Mouse (Mus musculus) 3T3-L1 (cell line): ENCODE results near the gene Lcn4.

Source experiments
- DNase-seq: peaks from one replicate; pipeline ENCODE4 v3.0.0-alpha.2; 2015; ENCODE audit warnings: low read depth, low spot score

Lcn4 gene

DNA sequence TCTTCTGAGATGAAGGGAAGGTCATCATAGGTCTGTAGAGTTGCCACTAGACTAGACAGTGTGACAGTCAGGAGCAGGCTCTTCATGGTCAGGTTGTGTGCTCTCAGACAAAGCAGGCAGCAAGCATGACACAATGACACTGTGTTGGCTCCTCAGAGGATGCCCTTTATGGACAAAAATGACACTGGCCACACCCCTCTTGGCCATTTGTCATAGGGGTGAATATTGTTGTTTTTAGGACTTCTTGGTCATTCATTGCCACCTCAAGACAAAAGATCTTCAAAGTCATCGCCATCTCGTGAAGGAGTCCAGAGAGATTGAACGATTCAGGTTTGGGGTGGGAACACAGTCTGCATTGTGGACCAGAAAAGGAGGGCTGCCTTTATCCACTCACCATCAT, at the start of gene Lcn4:
TSS of gene Lcn4 (minus strand) at position 101 of the 400 bp plus-strand sequence.
- no peak for DNase-seq

DNA sequence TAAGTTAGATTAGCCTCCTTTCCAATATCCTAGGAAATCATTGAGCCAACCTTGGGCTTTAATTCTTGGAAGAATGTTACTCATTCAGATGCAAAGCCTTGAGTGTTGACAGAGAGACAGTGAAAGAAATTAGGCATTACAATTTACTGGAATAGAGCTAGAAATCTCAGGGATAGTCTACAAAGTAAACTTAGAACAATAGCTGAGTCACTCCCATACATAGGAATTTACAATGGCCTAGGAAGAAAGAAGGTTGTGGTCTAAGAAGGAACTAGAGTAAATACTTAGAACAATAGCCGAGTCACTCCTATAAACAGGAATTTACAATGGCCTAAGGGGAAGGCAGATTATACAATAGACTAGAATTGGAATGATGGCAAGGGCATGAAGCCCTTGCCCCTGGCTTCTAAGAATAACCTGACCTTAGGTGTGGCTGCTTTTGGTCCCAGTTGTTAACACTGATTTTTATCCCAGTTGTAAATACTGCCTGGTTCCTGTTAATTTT, 15.1 kb upstream of the Lcn4 start:
- DNase-seq = no peak

DNA sequence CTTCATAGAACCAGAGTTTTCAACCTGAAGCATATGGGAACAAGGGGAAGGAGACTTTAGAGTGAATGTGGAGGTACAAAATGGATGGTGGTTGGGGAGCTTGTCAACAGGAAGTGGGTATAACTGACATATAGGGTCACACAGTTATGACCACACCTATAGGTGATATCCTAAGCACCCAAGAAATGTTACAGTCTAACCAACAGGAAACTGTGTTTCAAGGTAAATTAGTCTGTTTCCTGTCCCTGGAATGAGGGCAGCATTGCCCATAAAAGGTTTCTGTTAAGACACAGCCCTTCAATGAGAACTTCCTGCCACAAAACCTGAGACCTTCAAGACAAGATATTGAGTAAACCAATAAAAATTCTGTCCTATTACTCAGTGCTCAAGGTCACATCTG, 2.3 kb downstream of the Lcn4 start:
- no peak for DNase-seq

GRCm38 (mm10) chr2:26663551-26663950, 7.5 kb downstream of the Lcn4 start:
- DNase-seq = peak; percentile 80

GRCm38 (mm10) chr2:26663112-26663511, 8.0 kb downstream of the Lcn4 start:
- DNase-seq = no peak

DNA sequence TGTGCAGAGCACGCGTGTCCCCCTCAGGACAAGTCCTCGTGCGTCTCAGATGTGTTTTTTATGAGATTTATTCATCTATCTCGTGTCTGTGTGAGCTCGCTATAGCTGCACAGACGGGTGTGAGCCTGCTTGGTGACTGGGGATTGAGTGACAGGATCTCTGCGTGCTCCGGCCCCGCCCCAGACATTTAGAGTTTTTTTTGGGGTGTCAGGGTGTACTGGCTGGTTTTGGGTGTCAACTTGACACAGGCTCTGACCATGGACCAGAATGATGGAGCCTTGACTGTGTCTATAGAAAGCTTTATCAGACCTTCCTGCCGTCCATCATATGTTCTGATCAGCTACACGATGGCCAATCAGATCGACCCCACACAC, 8.6 kb downstream of the Lcn4 start:
- DNase-seq = no peak

DNA sequence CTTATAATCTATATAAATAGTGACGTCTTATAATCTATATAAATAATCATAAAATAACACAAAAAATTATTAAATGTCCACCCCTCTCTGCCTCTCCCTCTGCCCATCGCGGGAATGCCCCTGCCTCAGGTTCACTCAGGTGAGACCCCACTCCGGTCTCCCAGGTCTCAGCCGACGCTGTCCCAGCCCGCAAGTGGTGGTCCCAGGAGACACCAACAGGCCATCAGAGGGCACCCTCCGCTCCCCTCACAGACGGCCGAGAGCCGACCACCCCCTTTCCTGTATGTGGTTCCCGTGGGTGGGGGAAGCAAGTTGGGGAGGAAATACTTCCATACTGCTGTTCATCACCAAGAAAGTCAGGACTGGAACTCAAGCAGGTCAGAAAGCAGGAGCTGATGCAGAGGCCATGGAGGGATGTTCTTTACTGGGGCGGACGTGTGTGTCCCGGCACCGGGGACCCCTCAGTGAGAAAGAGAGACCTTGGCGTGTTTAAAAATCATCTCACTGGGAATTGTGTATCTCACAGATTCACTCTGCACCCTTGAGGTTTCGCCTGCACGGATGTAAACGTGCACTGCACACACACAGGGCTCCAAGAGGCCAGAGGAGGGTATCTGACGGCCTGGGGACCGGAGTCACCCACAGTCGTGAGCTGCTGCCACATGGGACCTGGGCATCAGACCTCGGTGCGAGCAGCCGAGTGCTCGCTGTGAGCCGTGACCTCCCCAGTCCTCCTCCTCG, 9.1 kb downstream of the Lcn4 start:
- no peak for DNase-seq

DNA sequence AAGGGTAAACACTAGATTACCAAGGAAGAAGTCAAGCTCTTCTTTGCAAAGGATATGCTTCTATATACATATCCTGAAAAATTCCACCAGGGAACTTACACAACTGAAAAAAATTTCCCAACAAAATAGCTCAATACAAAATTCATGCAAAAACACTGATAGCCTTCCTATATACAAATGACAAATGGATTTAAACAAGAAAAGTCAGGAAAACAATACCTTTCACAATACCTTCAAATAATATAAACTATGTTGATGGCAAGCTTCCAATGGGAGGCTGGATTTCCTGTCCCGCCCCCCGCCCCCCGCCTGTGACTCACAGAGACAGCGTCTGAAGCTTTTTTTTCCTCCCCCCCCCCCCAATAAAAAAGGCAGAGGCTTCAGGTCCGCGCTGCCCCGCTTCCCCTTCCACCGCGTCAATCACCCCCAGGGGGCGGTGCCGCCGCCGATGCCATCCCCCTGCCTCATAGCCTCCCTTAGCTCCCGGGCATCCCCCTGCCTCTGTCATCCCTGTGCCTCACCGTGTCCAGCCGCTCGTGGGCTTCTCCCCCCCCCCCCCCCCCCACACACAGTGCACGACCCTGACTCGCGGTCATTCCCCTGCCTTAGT, 9.8 kb downstream of the Lcn4 start:
- DNase-seq = peak; percentile 7

GRCm38 (mm10) chr2:26657426-26657825, 13.7 kb downstream of the Lcn4 start:
- no peak for DNase-seq

DNA sequence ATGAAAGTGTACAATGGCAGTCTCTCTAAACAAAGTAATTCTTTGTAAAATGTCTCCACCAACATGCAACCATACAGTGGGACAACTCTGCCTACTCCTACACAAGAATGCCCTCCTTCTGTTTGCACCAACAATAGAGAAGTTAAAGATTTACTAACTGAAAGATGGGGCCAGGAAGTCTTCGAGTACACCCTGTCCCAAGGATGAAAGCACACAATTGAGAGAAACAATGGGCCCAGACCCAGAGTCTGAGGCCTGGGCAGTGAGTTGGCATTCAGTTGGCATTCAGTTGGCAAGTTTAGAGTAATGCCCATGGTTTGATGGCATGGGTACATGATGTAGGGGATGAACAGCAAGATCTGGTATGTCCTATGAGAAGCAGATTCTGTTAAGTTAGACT, 16.4 kb downstream of the Lcn4 start:
- no peak for DNase-seq

DNA sequence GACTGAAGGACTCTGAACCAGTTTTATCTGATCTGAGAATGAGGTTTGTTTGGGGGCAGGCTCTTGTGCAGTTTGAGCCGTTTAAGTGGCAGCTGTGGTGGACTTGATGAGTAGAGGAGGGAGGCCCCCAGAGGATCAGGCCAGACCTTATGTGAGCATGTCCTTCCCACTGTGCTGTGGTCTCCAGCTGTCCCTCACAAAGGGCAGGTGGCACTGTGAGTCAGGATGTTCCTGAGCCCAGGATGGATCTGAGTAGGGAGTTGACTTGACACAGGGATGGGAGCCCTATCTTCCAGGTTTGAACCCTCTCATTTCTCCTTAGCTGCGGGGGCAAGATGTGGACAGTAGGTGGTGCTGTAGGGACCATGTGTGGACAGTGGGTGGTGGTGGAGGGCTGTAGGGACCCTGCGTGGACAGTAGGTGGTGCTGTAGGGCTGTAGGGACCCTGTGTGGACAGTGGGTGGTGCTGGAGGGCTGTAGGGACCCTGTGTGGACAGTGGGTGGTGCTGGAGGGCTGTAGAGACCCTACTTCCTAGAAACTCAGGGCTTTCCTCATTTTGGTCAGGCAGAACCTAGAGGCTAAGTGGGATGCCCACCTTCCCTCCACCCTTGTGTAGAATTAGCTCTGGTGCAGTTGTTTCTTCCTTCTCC, 24.3 kb downstream of the Lcn4 start:
- peak; percentile 95 for DNase-seq

GRCm38 (mm10) chr2:26643942-26644341, 27.1 kb downstream of the Lcn4 start:
- peak; percentile 78 for DNase-seq

DNA sequence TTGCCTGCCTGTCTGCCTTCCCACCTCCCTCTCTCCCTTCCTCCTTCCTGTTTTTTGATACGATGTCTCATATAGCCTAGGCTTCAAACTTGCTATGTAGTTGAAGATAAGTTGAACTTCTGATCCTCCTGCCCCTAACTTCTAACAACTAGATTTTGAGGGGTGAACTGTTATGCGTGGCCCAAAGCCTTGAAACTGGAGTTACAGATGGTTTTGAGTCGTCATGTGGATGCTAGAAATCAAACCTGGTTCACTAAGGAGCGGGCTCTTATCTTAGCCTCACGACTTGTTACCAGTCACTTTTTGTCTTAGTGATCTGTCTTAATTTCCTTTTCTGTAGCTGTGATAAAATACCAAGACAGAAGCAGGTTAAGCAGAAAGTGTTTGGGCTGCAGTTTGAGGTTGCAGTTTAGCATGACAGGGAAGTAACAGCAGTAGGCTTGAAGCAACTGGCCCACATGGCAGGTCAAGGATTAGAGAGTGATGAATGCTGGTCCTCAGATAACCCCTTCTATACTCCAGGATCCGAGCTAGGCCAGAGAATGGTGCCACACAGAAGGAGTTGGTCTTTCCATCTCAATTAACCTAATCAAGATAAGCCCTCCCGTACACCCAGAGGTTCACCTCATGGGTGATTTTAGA, 30.0 kb downstream of the Lcn4 start:
- peak; percentile 14 for DNase-seq

- peak; percentile 98 for DNase-seq
These were observed 30.9 kb downstream of the Lcn4 start for GRCm38 (mm10) chr2:26639838-26640830.

GRCm38 (mm10) chr2:26639083-26639482, 32.0 kb downstream of the Lcn4 start:
- peak; percentile 78 for DNase-seq

DNA sequence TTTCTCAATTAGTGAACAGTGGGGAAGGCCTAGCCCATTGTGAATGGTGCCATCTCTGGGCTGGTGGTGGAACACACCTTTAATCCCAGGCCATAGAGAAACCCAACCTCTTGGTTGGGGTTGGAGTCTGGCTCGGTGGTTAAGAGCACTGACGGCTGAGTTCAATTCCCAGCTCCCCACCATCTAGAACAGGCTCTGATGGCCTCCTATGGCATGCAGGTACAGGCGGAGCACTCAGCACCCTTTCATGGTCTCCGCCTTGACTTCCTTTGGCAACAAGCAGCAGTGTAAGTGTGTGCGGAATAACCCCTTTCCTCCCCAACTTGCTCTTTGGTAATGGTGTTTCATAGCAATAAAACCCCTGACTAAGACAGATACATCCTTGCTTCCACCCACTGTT, 32.5 kb downstream of the Lcn4 start:
- peak; percentile 44 for DNase-seq

GRCm38 (mm10) chr2:26638039-26638438, 33.0 kb downstream of the Lcn4 start:
- DNase-seq = no peak

- DNase-seq = no peak
These were observed 33.7 kb downstream of the Lcn4 start for GRCm38 (mm10) chr2:26637316-26637932.

DNA sequence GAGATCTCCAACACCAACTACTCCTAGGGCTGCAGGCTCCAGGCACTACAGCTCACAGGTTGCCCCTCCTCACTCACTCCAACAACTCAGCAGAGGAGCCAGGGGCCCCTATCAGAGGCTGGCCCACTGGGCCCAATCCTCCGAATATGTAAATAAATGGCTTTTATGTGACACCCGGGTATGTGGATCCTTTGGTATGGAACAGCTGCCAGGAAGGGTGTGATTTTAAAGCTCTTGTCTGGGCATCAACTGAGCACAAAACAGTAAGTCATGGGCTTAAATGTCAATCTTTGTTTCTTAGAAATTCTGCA, 34.8 kb downstream of the Lcn4 start:
- no peak for DNase-seq

- no peak for DNase-seq
These were observed 35.4 kb downstream of the Lcn4 start for GRCm38 (mm10) chr2:26635489-26636324.
